Mouse (Mus musculus) liver, embryonic 12.5 days (tissue): ENCODE results near the gene Car11. TPM values are rescaled to one million over a fixed set of nuclear protein-coding genes. Genes with fewer than 3 reads are reported as not detected.

Experiments used
- polyA plus RNA-seq: library from polyadenylated mRNA; unstranded; fragments of >200 nt; fragmentation: Nextera tagmentation; extraction: Ambion mirVana; gene quantifications from 2 replicates; pipeline ENCODE4 v1.2.1, GENCODE M21; 2016

The Car11 gene
- polyA plus RNA-seq, 1 experiment from 2014 or later = 0.93 TPM

Other genes with a start within 250 kb of the Car11 start
- 7,751 and 8,218 TPM in 2 replicates for gene Ftl1, start 240.0 kb upstream of the Car11 start, polyA plus RNA-seq
- gene Bax, start 232.9 kb upstream of the Car11 start, polyA plus RNA-seq = 147 and 155 TPM in 2 replicates
- 1.9 and 2.0 TPM in 2 replicates for gene Tulp2, start 218.0 kb upstream of the Car11 start, polyA plus RNA-seq
- not detected in 2 replicates for gene Gm45808, start 213.0 kb upstream of the Car11 start, polyA plus RNA-seq
- 2.8 and 3.1 TPM in 2 replicates for gene Dhdh, start 211.0 kb upstream of the Car11 start, polyA plus RNA-seq
- gene Nucb1, start 189.4 kb upstream of the Car11 start, polyA plus RNA-seq = 140 and 146 TPM in 2 replicates
- 157 and 165 TPM in 2 replicates for gene Ppp1r15a, start 173.6 kb upstream of the Car11 start, polyA plus RNA-seq
- 0.80 and 0.87 TPM in 2 replicates for gene Plekha4, start 173.5 kb upstream of the Car11 start, polyA plus RNA-seq
- gene Hsd17b14, start 144.9 kb upstream of the Car11 start, polyA plus RNA-seq = 1.5 and 1.8 TPM in 2 replicates
- gene Bcat2, start 129.7 kb upstream of the Car11 start, polyA plus RNA-seq = 50.4 and 54.7 TPM in 2 replicates
- not detected in 2 replicates for gene Fgf21, start 84.4 kb upstream of the Car11 start, polyA plus RNA-seq
- 0.15 TPM in 1 of 2 replicates, not detected in the other for gene Fut1, start 82.6 kb upstream of the Car11 start, polyA plus RNA-seq
- gene Izumo1, start 78.0 kb upstream of the Car11 start, polyA plus RNA-seq = 0.20 and 0.23 TPM in 2 replicates
- 10.5 and 11.8 TPM in 2 replicates for gene Rasip1, start 72.4 kb upstream of the Car11 start, polyA plus RNA-seq
- gene Mamstr, start 59.9 kb upstream of the Car11 start, polyA plus RNA-seq = 0.69 and 0.81 TPM in 2 replicates
- 0.05 TPM in 1 of 2 replicates, not detected in the other for gene Fut2, start 33.4 kb upstream of the Car11 start, polyA plus RNA-seq
- not detected in 2 replicates for gene Ntn5, start 15.8 kb upstream of the Car11 start, polyA plus RNA-seq
- gene Sec1, start 5.4 kb upstream of the Car11 start, polyA plus RNA-seq = 0.11 and 0.18 TPM in 2 replicates
- 1.1 and 1.8 TPM in 2 replicates for gene Dbp, start 5.2 kb downstream of the Car11 start, polyA plus RNA-seq
- gene Rpl18, start 15.6 kb downstream of the Car11 start, polyA plus RNA-seq = 892 and 939 TPM in 2 replicates
- gene Sphk2, start 18.2 kb downstream of the Car11 start, polyA plus RNA-seq = 14.8 and 16.1 TPM in 2 replicates
- 0.67 and 0.81 TPM in 2 replicates for gene Fam83e, start 21.4 kb downstream of the Car11 start, polyA plus RNA-seq
- gene Spaca4, start 26.0 kb downstream of the Car11 start, polyA plus RNA-seq = not detected in 2 replicates
- gene Lmtk3, start 83.9 kb downstream of the Car11 start, polyA plus RNA-seq = 0.10 and 0.32 TPM in 2 replicates
- 0.77 and 0.81 TPM in 2 replicates for gene Sult2b1, start 84.8 kb downstream of the Car11 start, polyA plus RNA-seq
- 47.1 and 54.2 TPM in 2 replicates for gene Cyth2, start 114.7 kb downstream of the Car11 start, polyA plus RNA-seq
- gene Kcnj14, start 124.9 kb downstream of the Car11 start, polyA plus RNA-seq = 0.27 and 0.50 TPM in 2 replicates
- 61.4 and 67.0 TPM in 2 replicates for gene Grwd1, start 131.1 kb downstream of the Car11 start, polyA plus RNA-seq
- 24.2 and 25.6 TPM in 2 replicates for gene Kdelr1, start 172.9 kb downstream of the Car11 start, polyA plus RNA-seq
- 0.17 and 0.24 TPM in 2 replicates for gene Grin2d, start 178.5 kb downstream of the Car11 start, polyA plus RNA-seq
- 0.68 and 0.94 TPM in 2 replicates for gene Syngr4, start 196.9 kb downstream of the Car11 start, polyA plus RNA-seq
- gene Tmem143, start 197.1 kb downstream of the Car11 start, polyA plus RNA-seq = 3.8 and 3.9 TPM in 2 replicates
- gene Emp3, start 221.6 kb downstream of the Car11 start, polyA plus RNA-seq = 61.6 and 68.2 TPM in 2 replicates
- gene Ccdc114, start 224.2 kb downstream of the Car11 start, polyA plus RNA-seq = 1.6 and 2.0 TPM in 2 replicates